Mouse (Mus musculus): ENCODE data around the gene Slc35b4. TPM values are rescaled to one million over a fixed set of nuclear protein-coding genes. Genes with fewer than 3 reads are reported as not detected.

Gene Slc35b4
- polyA plus RNA-seq, 1 experiment from 2014 or later = 42.7 TPM

DNA sequence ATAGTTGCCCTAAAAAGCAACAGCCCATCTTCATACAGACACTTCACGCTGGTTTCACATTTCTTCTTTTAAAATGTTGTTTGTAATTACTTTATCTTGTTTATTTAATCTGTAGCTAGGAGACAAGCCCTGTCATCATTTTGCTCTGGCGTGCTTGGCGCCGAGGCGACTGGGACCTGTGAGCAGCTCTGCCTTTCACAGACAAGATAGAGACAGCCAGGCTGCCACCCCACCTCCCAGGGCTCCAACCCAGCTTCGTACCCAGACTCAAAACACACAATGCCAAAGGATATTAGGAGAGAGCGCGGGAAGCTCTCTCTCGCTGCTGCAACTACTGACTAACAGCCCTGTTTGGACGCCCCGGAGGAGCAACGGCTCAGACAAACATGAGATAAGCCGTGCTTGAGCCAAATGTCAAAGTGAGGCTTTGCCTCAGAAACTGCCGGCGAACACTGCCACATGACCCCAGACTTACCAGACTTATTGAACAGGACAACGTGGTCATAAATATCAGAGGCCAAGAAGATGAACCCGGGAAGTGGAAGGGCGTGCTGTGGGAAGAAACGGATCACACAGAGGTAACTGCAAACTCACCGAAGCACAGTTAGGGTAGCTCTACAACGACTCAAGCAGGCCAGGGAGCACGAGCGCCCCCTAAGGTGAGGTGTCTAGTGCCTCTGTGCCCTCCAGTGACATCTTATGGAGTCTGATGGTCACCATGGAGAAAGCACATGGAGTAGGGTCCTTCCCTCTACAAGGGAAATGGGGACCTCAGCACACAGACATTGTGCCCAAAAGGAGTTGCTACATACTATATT, 16.7 kb downstream of the Slc35b4 start:
- Histone ChIP-seq H3K27ac (ENCODE audit: low read depth, low read length) (no peak overlapping the region), H3K36me3 (ENCODE audit: control insufficient read depth, insufficient read depth, low read length) (peaks cover 36% of the 10 kb centered on the region), H3K4me2 (ENCODE audit: low read length) (no peak overlapping the region), H3K9me3 (ENCODE audit: control insufficient read depth, low read length) (no peaks in the 10 kb centered on the region), H3K9ac (ENCODE audit: low read depth, low read length) (no peak overlapping the region), H3K4me3 (ENCODE audit: low read length) (no peak overlapping the region), H3K4me1 (ENCODE audit: control insufficient read depth, insufficient read depth, low read depth, low read length) (no peaks in the 10 kb centered on the region; the same call in 1 of the 2 replicates), H3K27me3 (replicated peaks; ENCODE audit: control insufficient read depth, insufficient read depth, low read length) (no peaks in the 10 kb centered on the region)
- 88% methylated on average over 23 of the region's 23 CpGs for WGBS
- no peak for ATAC-seq

DNA sequence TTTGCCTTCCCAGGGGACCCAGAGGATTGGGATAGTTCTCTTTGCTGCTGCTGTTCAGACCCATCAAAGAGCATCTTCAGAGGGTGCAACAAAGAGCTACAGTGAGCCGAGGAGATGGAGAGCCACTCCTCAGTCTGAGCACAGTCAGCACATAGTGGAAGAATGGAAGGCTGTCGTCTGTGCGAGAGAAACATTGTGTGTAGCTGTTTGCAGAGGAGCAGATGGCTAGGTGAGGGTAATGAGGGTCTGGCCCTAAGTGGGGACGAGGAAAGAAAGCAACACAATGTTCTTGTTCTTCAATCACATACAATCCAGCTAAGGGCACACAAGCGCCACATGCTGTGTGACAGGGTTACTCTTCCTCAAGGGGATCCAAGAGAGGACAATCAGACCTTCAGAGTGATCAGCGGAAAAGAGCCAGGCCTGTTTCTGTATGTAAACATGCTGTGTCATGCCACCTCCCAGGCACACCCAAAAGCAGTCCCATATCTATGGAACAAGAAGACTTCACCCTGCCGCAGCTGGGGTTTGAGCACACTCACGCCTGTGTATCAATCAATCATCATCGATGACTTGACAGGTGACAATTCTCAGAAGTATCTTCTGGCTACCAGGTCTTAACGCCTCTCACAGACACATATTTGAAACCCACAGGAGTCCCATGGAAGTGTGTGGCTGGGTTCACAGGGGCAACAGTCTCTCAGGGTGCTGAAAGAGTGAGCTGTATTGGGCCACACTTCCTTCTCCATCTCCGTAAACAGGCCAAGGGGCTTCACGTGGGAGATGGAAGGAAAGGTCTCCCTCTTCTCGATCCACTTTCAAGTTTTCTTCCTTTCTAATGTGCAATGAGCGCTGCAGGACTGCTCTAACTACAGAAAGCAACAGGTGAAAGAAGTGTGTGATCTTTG, 19.8 kb downstream of the Slc35b4 start:
- WGBS = 88% methylated on average over 14 of the region's 14 CpGs
- no peak overlapping the region for H3K4me3 ChIP-seq (ENCODE audit: low read length)
- H3K9ac ChIP-seq (ENCODE audit: low read depth, low read length) = no peak overlapping the region
- H3K27me3 ChIP-seq (replicated peaks; ENCODE audit: control insufficient read depth, insufficient read depth, low read length) = no peaks in the 10 kb centered on the region
- no peak overlapping the region for H3K4me2 ChIP-seq (ENCODE audit: low read length)
- no peaks in the 10 kb centered on the region for H3K9me3 ChIP-seq (ENCODE audit: control insufficient read depth, low read length)
- no peak overlapping the region for H3K27ac ChIP-seq (ENCODE audit: low read depth, low read length)
- peaks cover 14% of the 10 kb centered on the region for H3K4me1 ChIP-seq (ENCODE audit: control insufficient read depth, insufficient read depth, low read depth, low read length)
- H3K36me3 ChIP-seq (ENCODE audit: control insufficient read depth, insufficient read depth, low read length) = peaks cover 26% of the 10 kb centered on the region
- ATAC-seq = no peak

DNA sequence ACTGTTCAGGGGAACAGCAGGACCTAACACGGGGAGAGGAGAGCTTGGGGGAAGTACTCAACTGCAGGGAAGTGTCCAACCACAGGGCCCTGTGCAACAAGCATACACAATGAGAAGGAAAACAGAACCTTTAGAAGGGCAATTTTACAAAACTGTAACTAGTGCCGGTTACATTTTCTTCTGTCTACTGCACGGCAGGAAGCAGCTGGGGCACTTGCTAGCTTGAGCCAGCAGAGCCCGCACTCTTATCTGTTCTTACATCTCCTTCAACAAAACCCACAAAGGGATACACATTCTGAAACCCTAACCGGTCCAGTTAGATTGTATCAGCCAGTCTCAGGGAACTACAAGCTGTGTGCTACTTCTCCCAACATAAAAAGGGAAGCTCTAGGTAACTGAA, 20.9 kb downstream of the Slc35b4 start:
- Histone ChIP-seq H3K4me3 (ENCODE audit: low read length) (no peak overlapping the region), H3K4me1 (ENCODE audit: control insufficient read depth, insufficient read depth, low read depth, low read length) (peaks cover 14% of the 10 kb centered on the region), H3K27me3 (replicated peaks; ENCODE audit: control insufficient read depth, insufficient read depth, low read length) (no peaks in the 10 kb centered on the region), H3K36me3 (ENCODE audit: control insufficient read depth, insufficient read depth, low read length) (peaks cover 20% of the 10 kb centered on the region), H3K9me3 (ENCODE audit: control insufficient read depth, low read length) (no peaks in the 10 kb centered on the region), H3K4me2 (ENCODE audit: low read length) (no peak overlapping the region), H3K9ac (ENCODE audit: low read depth, low read length) (no peak overlapping the region), H3K27ac (ENCODE audit: low read depth, low read length) (no peak overlapping the region)
- ATAC-seq = no peak
- WGBS = 62% methylated on average over 5 of the region's 5 CpGs

DNA sequence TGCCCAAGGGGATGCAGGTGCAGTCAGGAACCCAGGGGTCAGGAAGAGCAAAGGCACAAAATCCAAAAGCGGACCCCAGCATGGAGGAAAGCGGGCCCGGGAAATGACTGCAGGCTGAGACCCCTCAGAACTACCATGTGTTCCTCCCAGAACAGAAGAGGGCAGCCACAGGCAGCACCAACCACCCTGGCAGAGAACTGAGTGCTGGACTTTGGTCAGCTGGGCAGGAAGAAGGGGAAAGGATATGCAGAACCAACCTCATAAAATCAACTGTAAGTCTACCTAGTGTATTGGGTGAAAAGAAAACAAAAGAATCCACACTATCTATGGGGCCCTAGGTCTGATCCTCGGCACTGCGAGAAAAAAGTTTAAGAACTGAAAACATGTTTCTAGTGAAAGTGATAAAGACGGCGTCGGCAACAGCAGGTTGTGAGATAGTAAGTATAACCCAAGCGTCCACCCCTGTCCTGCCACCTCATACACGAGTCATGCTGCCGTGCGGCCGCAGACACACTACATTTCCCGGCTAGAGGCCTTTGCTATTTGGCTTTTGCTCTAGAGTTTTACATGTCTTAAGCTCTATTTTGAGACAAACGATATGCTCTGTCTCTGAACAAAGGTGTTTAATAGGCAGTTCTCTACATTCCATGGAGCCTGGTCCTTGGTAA, 21.6 kb downstream of the Slc35b4 start:
- 94% methylated on average over 15 of the region's 15 CpGs for WGBS
- Histone ChIP-seq H3K4me1 (ENCODE audit: control insufficient read depth, insufficient read depth, low read depth, low read length) (peaks cover 14% of the 10 kb centered on the region), H3K4me3 (ENCODE audit: low read length) (no peak overlapping the region), H3K9me3 (ENCODE audit: control insufficient read depth, low read length) (no peaks in the 10 kb centered on the region), H3K4me2 (ENCODE audit: low read length) (no peak overlapping the region), H3K27me3 (replicated peaks; ENCODE audit: control insufficient read depth, insufficient read depth, low read length) (no peaks in the 10 kb centered on the region), H3K27ac (ENCODE audit: low read depth, low read length) (peak overlapping the region; percentile 0), H3K36me3 (ENCODE audit: control insufficient read depth, insufficient read depth, low read length) (peaks cover 15% of the 10 kb centered on the region), H3K9ac (ENCODE audit: low read depth, low read length) (no peak overlapping the region)
- no peak for ATAC-seq

DNA sequence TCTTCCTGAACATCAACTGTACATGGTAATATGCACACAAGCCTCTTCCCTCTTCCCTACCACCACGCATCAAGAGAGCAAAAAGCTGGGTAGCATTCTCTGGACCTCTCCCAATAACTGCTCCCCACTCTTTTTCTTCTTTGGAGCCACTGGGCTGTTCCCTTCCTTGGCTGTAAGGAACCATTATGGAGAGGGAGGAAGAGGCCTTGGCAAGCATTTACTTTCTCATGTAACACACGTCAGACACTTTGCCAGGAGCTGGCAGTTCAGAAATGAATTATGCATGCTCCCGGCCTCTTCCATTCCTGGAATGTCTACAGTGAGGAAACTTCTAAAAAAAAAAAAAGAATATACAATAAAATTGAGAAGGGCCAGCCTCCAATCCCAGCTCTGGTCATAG, 22.7 kb downstream of the Slc35b4 start:
- no peak overlapping the region for H3K4me2 ChIP-seq (ENCODE audit: low read length)
- no peak overlapping the region for H3K4me3 ChIP-seq (ENCODE audit: low read length)
- H3K9me3 ChIP-seq (ENCODE audit: control insufficient read depth, low read length) = no peaks in the 10 kb centered on the region
- peaks cover 14% of the 10 kb centered on the region for H3K4me1 ChIP-seq (ENCODE audit: control insufficient read depth, insufficient read depth, low read depth, low read length)
- H3K27ac ChIP-seq (ENCODE audit: low read depth, low read length) = peak overlapping the region; percentile 77
- H3K36me3 ChIP-seq (ENCODE audit: control insufficient read depth, insufficient read depth, low read length) = peaks cover 12% of the 10 kb centered on the region
- H3K27me3 ChIP-seq (replicated peaks; ENCODE audit: control insufficient read depth, insufficient read depth, low read length) = no peaks in the 10 kb centered on the region
- peak; percentile 84 for ATAC-seq
- WGBS = 31% methylated on average over 3 of the region's 3 CpGs
- no peak overlapping the region for H3K9ac ChIP-seq (ENCODE audit: low read depth, low read length)

DNA sequence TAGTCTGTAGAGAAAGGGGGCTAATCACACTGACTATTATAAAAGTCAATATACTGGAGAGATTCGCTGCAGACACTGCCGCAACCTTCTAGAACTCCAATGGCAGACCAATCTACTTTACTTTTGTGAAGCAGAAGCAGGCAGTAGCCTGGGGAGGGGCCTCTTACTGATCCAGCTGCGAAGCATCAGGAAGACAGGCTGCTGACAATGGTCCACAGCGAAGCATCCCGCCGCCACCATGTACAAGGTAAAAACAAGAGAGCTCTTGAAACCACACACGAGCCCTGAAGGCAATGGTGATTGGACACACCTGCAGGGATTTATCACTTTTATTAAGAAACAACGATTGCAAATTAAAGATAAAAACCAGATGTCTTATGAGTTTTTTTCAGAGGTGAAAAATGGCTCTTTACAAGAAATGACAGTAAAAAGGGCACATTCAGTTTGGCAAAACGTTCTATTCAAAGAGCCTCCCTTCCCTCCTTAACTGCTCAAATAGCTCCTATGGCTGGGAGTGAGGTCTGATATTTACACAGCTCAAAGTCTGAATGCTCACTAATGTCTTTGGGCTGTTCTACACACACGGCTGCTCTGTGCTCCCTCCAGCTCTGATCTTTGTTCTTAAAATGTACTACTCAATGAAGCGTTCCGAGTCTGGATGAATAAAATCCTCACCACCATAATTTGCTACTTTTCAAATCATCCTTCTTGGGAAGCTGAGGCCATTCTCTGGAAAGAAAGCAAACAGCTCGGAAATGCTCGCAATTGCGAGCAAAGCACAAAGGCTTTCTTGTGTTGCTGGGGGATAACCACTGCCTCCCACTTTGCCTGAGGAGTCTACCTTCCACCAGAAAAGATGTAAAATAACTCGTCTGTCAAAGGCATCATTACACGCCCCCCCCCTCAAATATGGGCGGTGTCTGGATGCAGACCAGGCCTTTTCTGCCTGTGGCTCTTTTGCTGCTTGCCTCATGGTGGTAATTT, 23.6 kb downstream of the Slc35b4 start:
- H3K4me2 ChIP-seq (ENCODE audit: low read length) = peak overlapping the region; percentile 3; the same call in 1 of the 2 replicates

DNA sequence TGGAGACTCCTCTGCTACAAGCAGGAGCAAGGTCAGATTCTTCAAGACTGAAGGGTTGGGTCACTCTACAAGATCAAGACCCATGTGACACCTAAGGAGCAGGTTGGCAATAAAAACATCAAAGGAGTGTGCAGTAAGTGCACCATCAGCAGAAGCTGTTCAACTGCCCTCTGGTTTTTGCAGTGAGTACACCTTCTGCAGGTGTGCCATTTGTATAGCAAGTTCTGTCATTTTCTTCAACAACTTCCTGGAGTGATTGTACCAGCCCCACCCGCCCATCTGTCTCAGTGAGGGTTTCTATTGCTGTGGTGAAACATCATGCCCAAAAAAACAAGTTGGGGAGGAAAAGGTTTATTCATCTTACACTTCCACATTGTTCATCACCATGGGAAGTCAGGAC, 27.1 kb downstream of the Slc35b4 start:
- Histone ChIP-seq H3K4me3 (ENCODE audit: low read length) (no peak overlapping the region), H3K36me3 (ENCODE audit: control insufficient read depth, insufficient read depth, low read length) (no peaks in the 10 kb centered on the region), H3K4me1 (ENCODE audit: control insufficient read depth, insufficient read depth, low read depth, low read length) (peaks cover 14% of the 10 kb centered on the region), H3K9ac (ENCODE audit: low read depth, low read length) (no peak overlapping the region), H3K27ac (ENCODE audit: low read depth, low read length) (no peak overlapping the region), H3K27me3 (replicated peaks; ENCODE audit: control insufficient read depth, insufficient read depth, low read length) (no peaks in the 10 kb centered on the region), H3K4me2 (ENCODE audit: low read length) (no peak overlapping the region), H3K9me3 (ENCODE audit: control insufficient read depth, low read length) (no peaks in the 10 kb centered on the region)
- WGBS = 96% methylated on average over 1 of the region's 1 CpGs
- ATAC-seq = no peak

More for the DNA sequence above, 23.6 kb downstream of the Slc35b4 start:
- Histone ChIP-seq H3K27me3 (replicated peaks; ENCODE audit: control insufficient read depth, insufficient read depth, low read length) (no peaks in the 10 kb centered on the region), H3K9me3 (ENCODE audit: control insufficient read depth, low read length) (no peaks in the 10 kb centered on the region), H3K9ac (ENCODE audit: low read depth, low read length) (no peak overlapping the region), H3K36me3 (ENCODE audit: control insufficient read depth, insufficient read depth, low read length) (peaks cover 12% of the 10 kb centered on the region), H3K4me1 (ENCODE audit: control insufficient read depth, insufficient read depth, low read depth, low read length) (peaks cover 14% of the 10 kb centered on the region), H3K27ac (ENCODE audit: low read depth, low read length) (peak overlapping the region; percentile 77), H3K4me3 (ENCODE audit: low read length) (no peak overlapping the region)
- WGBS = 51% methylated on average over 18 of the region's 18 CpGs
- ATAC-seq = peak; percentile 41; the same call in 1 of the 2 replicates

DNA sequence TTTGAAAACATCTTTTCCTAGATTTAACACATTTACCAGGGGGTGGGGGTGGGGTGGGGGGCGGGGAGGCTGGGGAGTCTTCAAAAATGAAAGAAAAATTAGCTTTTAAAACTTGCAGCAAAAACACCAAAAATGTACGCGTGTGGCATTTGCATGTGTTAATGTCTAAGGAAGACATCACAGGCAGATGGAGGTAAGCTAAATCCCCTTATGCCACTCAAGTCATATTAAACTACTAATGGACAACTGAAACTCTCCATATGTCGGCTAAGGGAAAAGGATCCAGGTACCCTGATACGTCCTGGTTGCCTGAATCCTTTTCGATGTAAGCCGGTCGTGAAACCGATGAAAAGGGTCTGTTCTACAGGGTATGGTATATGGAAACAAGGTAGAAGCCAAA, 27.8 kb downstream of the Slc35b4 start:
- ATAC-seq = no peak
- Histone ChIP-seq H3K4me2 (ENCODE audit: low read length) (no peak overlapping the region), H3K9me3 (ENCODE audit: control insufficient read depth, low read length) (no peaks in the 10 kb centered on the region), H3K27me3 (replicated peaks; ENCODE audit: control insufficient read depth, insufficient read depth, low read length) (no peaks in the 10 kb centered on the region), H3K4me1 (ENCODE audit: control insufficient read depth, insufficient read depth, low read depth, low read length) (peaks cover 11% of the 10 kb centered on the region), H3K9ac (ENCODE audit: low read depth, low read length) (no peak overlapping the region), H3K27ac (ENCODE audit: low read depth, low read length) (no peak overlapping the region), H3K4me3 (ENCODE audit: low read length) (no peak overlapping the region), H3K36me3 (ENCODE audit: control insufficient read depth, insufficient read depth, low read length) (no peaks in the 10 kb centered on the region)
- WGBS = 87% methylated on average over 9 of the region's 9 CpGs
